Mouse (Mus musculus) skeletal muscle tissue, adult 2 months (tissue): ENCODE results near the gene Zmynd12.

ENCODE experiments used
- DNase-seq: peaks from one replicate; pipeline ENCODE4 v3.0.0-alpha.2; 2012; ENCODE audit warnings: low read depth, low spot score

Gene Zmynd12

DNA sequence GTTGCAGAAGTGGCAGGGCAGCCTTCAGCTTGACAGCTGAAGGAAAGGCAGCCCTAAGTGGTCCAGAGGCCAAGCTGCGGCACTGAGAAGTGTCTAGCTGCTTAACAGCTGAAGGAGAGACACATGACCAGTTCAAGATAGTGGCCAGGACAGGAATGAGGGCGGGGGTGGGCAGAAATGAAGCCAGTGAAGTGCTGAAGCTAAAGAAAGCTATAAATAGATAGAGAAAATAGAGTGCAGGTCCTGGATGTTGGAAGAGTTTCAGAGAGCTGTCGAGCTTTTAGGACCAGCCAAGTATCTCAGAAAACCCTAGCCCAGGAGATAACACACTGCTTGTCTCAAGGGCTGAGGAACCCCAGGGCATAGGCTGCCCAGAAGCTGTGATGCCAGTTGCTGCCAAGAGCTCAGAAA lies 90.1 kb downstream of the Zmynd12 start:
- DNase-seq, result peak; percentile 11
